Mouse (Mus musculus): Measurements from ENCODE around the gene Ryr3. TPM values are rescaled to one million over a fixed set of nuclear protein-coding genes. Genes with fewer than 3 reads are reported as not detected.

Gene Ryr3
- polyA plus RNA-seq, 1 experiment from 2014 or later: 6.2 TPM

Small RNA genes lying within 50 kb of the gene (microRNA-seq; reads per million reads assigned to microRNA genes)
- not detected for gene Gm44374

Other genes with a start within 250 kb of the Ryr3 start
- gene Tmco5b, start 68.6 kb upstream of the Ryr3 start, polyA plus RNA-seq (2015; fragmentation: Nextera tagmentation; extraction: Ambion mirVana): not detected in 2 replicates
- gene Fmn1, start 110.6 kb upstream of the Ryr3 start, polyA plus RNA-seq (2015; fragmentation: Nextera tagmentation; extraction: Ambion mirVana): 0.78 and 0.80 TPM in 2 replicates